Mouse (Mus musculus) embryonic facial prominence, embryonic 15.5 days (tissue): Measurements from ENCODE around the gene Casz1. TPM values are rescaled to one million over a fixed set of nuclear protein-coding genes. Genes with fewer than 3 reads are reported as not detected.

ENCODE experiments used
- ATAC-seq: fragments of 200-750 bp; cut with Nextera tagmentation; 2 replicates; pipeline ENCODE4 v1.8.0; 2017; ENCODE audit warnings: low read depth, moderate TSS enrichment; ENCODE audit not compliant: insufficient number of reproducible peaks, low FRiP score, low TSS enrichment
- H3K27ac ChIP-seq: fragments of 300-500 bp; sonication (generic); replicated peaks from 2 replicates; pipeline ENCODE4 v1.5.1; 2015; ENCODE audit warnings: mild to moderate bottlenecking, inconsistent platforms
- H3K27me3 ChIP-seq: fragments of 300-500 bp; sonication (generic); 2 replicates; pipeline ENCODE4 v1.6.1; 2015; ENCODE audit warnings: inconsistent platforms
- H3K36me3 ChIP-seq: fragments of 300-500 bp; sonication (generic); 2 replicates; pipeline ENCODE4 v1.6.1; 2015; ENCODE audit warnings: mild to moderate bottlenecking, inconsistent platforms
- H3K4me1 ChIP-seq: fragments of 300-500 bp; sonication (generic); 2 replicates; pipeline ENCODE4 v1.6.1; 2015; ENCODE audit warnings: inconsistent platforms
- H3K4me2 ChIP-seq: fragments of 300-500 bp; sonication (generic); replicated peaks from 2 replicates; pipeline ENCODE4 v1.6.1; 2015; ENCODE audit warnings: mild to moderate bottlenecking, inconsistent platforms
- H3K4me3 ChIP-seq: fragments of 300-500 bp; sonication (generic); replicated peaks from 2 replicates; pipeline ENCODE4 v1.5.1; 2015; ENCODE audit warnings: mild to moderate bottlenecking, inconsistent platforms
- H3K9ac ChIP-seq: fragments of 300-500 bp; sonication (generic); 2 replicates; pipeline ENCODE4 v1.6.1; 2015; ENCODE audit warnings: inconsistent platforms
- H3K9me3 ChIP-seq: fragments of 300-500 bp; sonication (generic); replicated peaks from 2 replicates; pipeline ENCODE4 v1.6.1; 2016; ENCODE audit warnings: inconsistent platforms
- WGBS: fragments of 180-500 bp; shearing (Covaris S2); methylation state at CpG from one replicate; pipeline ENCODE4 v1.1.7; 2015; 5-methylcytosine and 5-hydroxymethylcytosine counted together
- polyA plus RNA-seq: library from polyadenylated mRNA; unstranded; fragments of >200 nt; fragmentation: Nextera tagmentation; extraction: Ambion mirVana; gene quantifications from 2 replicates; pipeline ENCODE4 v1.2.1, GENCODE M21; 2015

Casz1 gene
- polyA plus RNA-seq, 1 experiment from 2014 or later: 11.2 TPM

- no peaks in the 10 kb centered on the region for H3K9me3 ChIP-seq
- H3K9ac ChIP-seq: no peak overlapping the region
- no peak overlapping the region for H3K27ac ChIP-seq
- peaks cover 23% of the 10 kb centered on the region for H3K4me1 ChIP-seq
- H3K4me2 ChIP-seq: no peak overlapping the region
- ATAC-seq: no peak
- H3K4me3 ChIP-seq: no peak overlapping the region
- 54% methylated on average over 10 of the region's 10 CpGs for WGBS
- no peaks in the 10 kb centered on the region for H3K36me3 ChIP-seq
- peaks cover 51% of the 10 kb centered on the region for H3K27me3 ChIP-seq
Observed at GRCm38 (mm10) chr4:148775476-148776269, 28.6 kb upstream of the Casz1 start.

GRCm38 (mm10) chr4:148780097-148780621 is 24.1 kb upstream of the Casz1 start:
- no peaks in the 10 kb centered on the region for H3K36me3 ChIP-seq
- no peak overlapping the region for H3K9ac ChIP-seq
- no peak overlapping the region for H3K27ac ChIP-seq
- no peak for ATAC-seq
- peaks cover 15% of the 10 kb centered on the region for H3K27me3 ChIP-seq
- 0 out of 2 replicates have a peak, but pooled peaks cover 9% of the 10 kb centered on the region for H3K4me1 ChIP-seq
- no peak overlapping the region for H3K4me3 ChIP-seq
- WGBS: 40% methylated on average over 8 of the region's 8 CpGs
- no peaks in the 10 kb centered on the region for H3K9me3 ChIP-seq
- no peak overlapping the region for H3K4me2 ChIP-seq

GRCm38 (mm10) chr4:148781516-148781915 is 22.7 kb upstream of the Casz1 start:
- no peaks in the 10 kb centered on the region for H3K36me3 ChIP-seq
- ATAC-seq: no peak
- H3K4me3 ChIP-seq: no peak overlapping the region
- 0 out of 2 replicates have a peak, but pooled peaks cover 3% of the 10 kb centered on the region for H3K4me1 ChIP-seq
- peaks cover 14% of the 10 kb centered on the region for H3K27me3 ChIP-seq
- H3K4me2 ChIP-seq: no peak overlapping the region
- 51% methylated on average over 7 of the region's 7 CpGs for WGBS
- no peak overlapping the region for H3K9ac ChIP-seq
- H3K27ac ChIP-seq: no peak overlapping the region
- H3K9me3 ChIP-seq: no peaks in the 10 kb centered on the region

- no peaks in the 10 kb centered on the region for H3K36me3 ChIP-seq
- H3K27ac ChIP-seq: no peak overlapping the region
- ATAC-seq: no peak
- no peak overlapping the region for H3K4me2 ChIP-seq
- H3K9ac ChIP-seq: no peak overlapping the region
- peaks cover 17% of the 10 kb centered on the region for H3K27me3 ChIP-seq
- WGBS: 59% methylated on average over 6 of the region's 6 CpGs
- H3K4me1 ChIP-seq: 0 out of 2 replicates have a peak, but pooled peaks cover 3% of the 10 kb centered on the region
- H3K4me3 ChIP-seq: no peak overlapping the region
- H3K9me3 ChIP-seq: no peaks in the 10 kb centered on the region
Observed at GRCm38 (mm10) chr4:148782880-148783279, 21.3 kb upstream of the Casz1 start.

GRCm38 (mm10) chr4:148783760-148784159 is 20.5 kb upstream of the Casz1 start:
- Histone ChIP-seq H3K27me3 (peaks cover 14% of the 10 kb centered on the region), H3K27ac (no peak overlapping the region), H3K4me3 (no peak overlapping the region), H3K4me1 (0 out of 2 replicates have a peak, but pooled peaks cover 3% of the 10 kb centered on the region), H3K9ac (no peak overlapping the region), H3K9me3 (no peaks in the 10 kb centered on the region), H3K4me2 (no peak overlapping the region), H3K36me3 (no peaks in the 10 kb centered on the region)
- no peak for ATAC-seq
- 72% methylated on average over 6 of the region's 6 CpGs for WGBS

- no peaks in the 10 kb centered on the region for H3K36me3 ChIP-seq
- H3K27me3 ChIP-seq: peaks cover 14% of the 10 kb centered on the region
- H3K4me2 ChIP-seq: no peak overlapping the region
- H3K27ac ChIP-seq: no peak overlapping the region
- H3K4me3 ChIP-seq: no peak overlapping the region
- WGBS: 82% methylated on average over 6 of the region's 6 CpGs
- 0 out of 2 replicates have a peak, but pooled peaks cover 1% of the 10 kb centered on the region for H3K4me1 ChIP-seq
- no peaks in the 10 kb centered on the region for H3K9me3 ChIP-seq
- ATAC-seq: no peak
- H3K9ac ChIP-seq: no peak overlapping the region
Observed at GRCm38 (mm10) chr4:148785053-148785567, 19.1 kb upstream of the Casz1 start.

GRCm38 (mm10) chr4:148785995-148786394 is 18.2 kb upstream of the Casz1 start:
- H3K4me1 ChIP-seq: no peaks in the 10 kb centered on the region
- H3K9me3 ChIP-seq: no peaks in the 10 kb centered on the region
- H3K27me3 ChIP-seq: peaks cover 14% of the 10 kb centered on the region
- WGBS: 64% methylated on average over 8 of the region's 8 CpGs
- no peak overlapping the region for H3K4me3 ChIP-seq
- no peak for ATAC-seq
- H3K9ac ChIP-seq: no peak overlapping the region
- no peak overlapping the region for H3K4me2 ChIP-seq
- H3K36me3 ChIP-seq: no peaks in the 10 kb centered on the region
- no peak overlapping the region for H3K27ac ChIP-seq

GRCm38 (mm10) chr4:148790940-148791339 is 13.3 kb upstream of the Casz1 start:
- no peak overlapping the region for H3K4me3 ChIP-seq

GRCm38 (mm10) chr4:148795038-148795437 is 9.2 kb upstream of the Casz1 start:
- no peak overlapping the region for H3K4me3 ChIP-seq
- no peaks in the 10 kb centered on the region for H3K9me3 ChIP-seq
- H3K4me1 ChIP-seq: peaks cover 4% of the 10 kb centered on the region; the same call in 1 of the 2 replicates
- peaks cover 14% of the 10 kb centered on the region; the same call in 1 of the 2 replicates for H3K27me3 ChIP-seq
- no peaks in the 10 kb centered on the region for H3K36me3 ChIP-seq
- H3K9ac ChIP-seq: no peak overlapping the region
- no peak for ATAC-seq
- WGBS: 47% methylated on average over 4 of the region's 4 CpGs
- no peak overlapping the region for H3K27ac ChIP-seq
- no peak overlapping the region for H3K4me2 ChIP-seq

More at GRCm38 (mm10) chr4:148790940-148791339, 13.3 kb upstream of the Casz1 start:
- 69% methylated on average over 8 of the region's 8 CpGs for WGBS
- no peak overlapping the region for H3K27ac ChIP-seq
- no peaks in the 10 kb centered on the region for H3K4me1 ChIP-seq
- H3K4me2 ChIP-seq: no peak overlapping the region
- no peaks in the 10 kb centered on the region for H3K9me3 ChIP-seq
- H3K27me3 ChIP-seq: peaks cover 14% of the 10 kb centered on the region
- no peak overlapping the region for H3K9ac ChIP-seq
- no peaks in the 10 kb centered on the region for H3K36me3 ChIP-seq
- ATAC-seq: no peak

- Histone ChIP-seq H3K27me3 (peaks cover 32% of the 10 kb centered on the region), H3K9ac (no peak overlapping the region), H3K9me3 (no peaks in the 10 kb centered on the region), H3K36me3 (no peaks in the 10 kb centered on the region), H3K4me1 (peaks cover 4% of the 10 kb centered on the region; the same call in 1 of the 2 replicates), H3K4me3 (no peak overlapping the region), H3K4me2 (no peak overlapping the region), H3K27ac (peak overlapping the region; percentile 67)
- 73% methylated on average over 12 of the region's 12 CpGs for WGBS
- ATAC-seq: peak; percentile 37; the same call in 1 of the 2 replicates
Observed at GRCm38 (mm10) chr4:148797475-148798324, 6.5 kb upstream of the Casz1 start.

- H3K9me3 ChIP-seq: no peaks in the 10 kb centered on the region
- no peak overlapping the region for H3K27ac ChIP-seq
- WGBS: 38% methylated on average over 4 of the region's 4 CpGs
- ATAC-seq: no peak
- H3K4me1 ChIP-seq: peaks cover 35% of the 10 kb centered on the region
- H3K4me2 ChIP-seq: no peak overlapping the region
- peaks cover 68% of the 10 kb centered on the region for H3K27me3 ChIP-seq
- no peaks in the 10 kb centered on the region for H3K36me3 ChIP-seq
- H3K9ac ChIP-seq: no peak overlapping the region
- H3K4me3 ChIP-seq: no peak overlapping the region
Observed at GRCm38 (mm10) chr4:148803031-148803430, 1.2 kb upstream of the Casz1 start.
